Mouse (Mus musculus): ENCODE measurements around the gene Tbx19.

- TF ChIP-seq CTCF (IDR thresholded peaks at IDR 0.05; ENCODE audit: low read depth) (no peak), EP300 (IDR thresholded peaks at IDR 0.05; ENCODE audit: low read depth) (no peak)
Measured at GRCm38 (mm10) chr1:165190068-165190467, 29.5 kb upstream of the Tbx19 start.

Measured in liver, embryonic 14.5 days (tissue).